Mouse (Mus musculus): ENCODE results near the gene Lcor. TPM values are rescaled to one million over a fixed set of nuclear protein-coding genes. Genes with fewer than 3 reads are reported as not detected.

Lcor gene
- total RNA-seq, 1 experiment, result 10.2 TPM

DNA sequence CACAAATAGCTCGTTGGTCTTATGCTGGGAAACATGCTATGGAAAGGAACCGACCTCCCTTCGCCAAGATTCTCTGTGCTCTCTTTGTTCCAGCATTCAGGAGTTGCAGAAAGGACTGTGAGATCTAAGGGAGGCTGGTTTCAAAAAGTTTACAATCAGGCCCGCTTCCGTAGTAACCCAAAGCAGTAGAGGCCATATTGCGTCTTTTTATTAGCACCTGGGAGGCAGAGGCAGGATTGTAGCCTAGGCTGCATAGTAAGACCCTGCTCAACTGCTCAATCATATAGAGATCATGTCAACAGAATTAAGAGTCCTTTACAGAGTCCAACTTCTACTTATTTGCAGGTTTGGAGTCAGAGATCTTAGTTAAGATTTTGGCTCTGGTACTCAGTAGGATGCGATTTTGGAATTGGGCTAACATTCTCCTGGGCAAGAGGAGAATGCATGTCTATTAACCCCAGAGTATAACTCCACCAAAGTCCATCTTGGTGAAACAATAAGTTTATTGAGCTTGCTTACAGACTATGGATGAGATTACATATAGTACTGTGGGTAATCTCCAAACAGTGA is 8.8 kb upstream of the Lcor start:
- Histone ChIP-seq H3K36me3 (ENCODE audit: control insufficient read depth, insufficient read depth, low read length, poor library complexity, severe bottlenecking) (no peaks in the 10 kb centered on the region), H3K4me3 (ENCODE audit: insufficient read depth in 1 of 2, low read depth in 1 of 2, low read length in 2 of 2, poor library complexity in 1 of 2, severe bottlenecking in 1 of 2) (no peak overlapping the region), H3K4me1 (ENCODE audit: control insufficient read depth in 2 of 2, insufficient read depth in 2 of 2, low read length in 2 of 2, poor library complexity in 1 of 2) (peaks cover 15 to 18% of the 10 kb centered on the region in 2 experiments; a peak in 3 of 4 replicates), H3K9ac (ENCODE audit: insufficient read depth, low read depth, low read length, poor library complexity, severe bottlenecking) (no peak overlapping the region), H3K9me3 (ENCODE audit: control insufficient read depth, insufficient read depth, low read depth, low read length) (no peaks in the 10 kb centered on the region), H3K27ac (ENCODE audit: insufficient read depth, low read depth, low read length, poor library complexity, severe bottlenecking) (no peak overlapping the region)
- in situ Hi-C loops (cut with MboI; ENCODE audit: low sequenced_read_pairs in 2 of 2, unreplicated experiment in 2 of 2), result no loop called here
- TF ChIP-seq ZC3H11A (IDR thresholded peaks at IDR 0.05; ENCODE audit: borderline replicate concordance, low read depth, low read length) (no peak), MAFK (IDR thresholded peaks at IDR 0.05; ENCODE audit: insufficient read depth, low read depth, low read length) (no peak), HCFC1 (IDR thresholded peaks at IDR 0.05; ENCODE audit: borderline replicate concordance, insufficient read depth, low read length) (no peak), ZNF384 (IDR thresholded peaks at IDR 0.05; ENCODE audit: low read depth, low read length) (no peak)
- DNase-seq (ENCODE audit: low read depth, low spot score), result no peak

DNA sequence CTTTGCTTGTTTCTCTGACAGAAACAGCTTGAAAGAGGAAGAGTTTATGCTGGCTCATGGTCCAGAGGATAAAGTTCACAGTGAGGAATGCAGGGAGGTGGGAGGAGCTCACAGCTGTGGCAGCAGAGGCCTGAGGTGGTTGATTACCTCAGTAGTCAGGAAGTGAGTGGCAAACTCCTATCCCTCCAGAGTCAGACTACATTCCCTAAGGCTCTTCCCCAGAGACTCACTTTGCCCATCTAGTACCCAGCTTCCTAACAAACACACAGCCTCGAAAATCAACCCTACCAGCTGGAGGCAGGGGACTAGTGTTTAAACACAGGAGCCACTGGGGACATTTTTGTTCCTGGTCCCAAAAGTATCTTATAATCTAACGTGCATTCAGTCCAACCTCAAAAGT is 7.5 kb upstream of the Lcor start:
- H3K4me1 ChIP-seq (ENCODE audit: control insufficient read depth in 2 of 2, insufficient read depth in 2 of 2, low read length in 2 of 2, poor library complexity in 1 of 2), result peaks cover 15 to 25% of the 10 kb centered on the region in 2 experiments; a peak in 3 of 4 replicates
- no peak overlapping the region for H3K9ac ChIP-seq (ENCODE audit: insufficient read depth, low read depth, low read length, poor library complexity, severe bottlenecking)
- DNase-seq (ENCODE audit: low read depth, low spot score), result no peak
- no peak overlapping the region for H3K4me3 ChIP-seq (ENCODE audit: insufficient read depth in 1 of 2, low read depth in 1 of 2, low read length in 2 of 2, poor library complexity in 1 of 2, severe bottlenecking in 1 of 2)
- no peaks in the 10 kb centered on the region for H3K9me3 ChIP-seq (ENCODE audit: control insufficient read depth, insufficient read depth, low read depth, low read length)
- peak overlapping the region; percentile 34; the same call in 1 of the 2 replicates for H3K27ac ChIP-seq (ENCODE audit: insufficient read depth, low read depth, low read length, poor library complexity, severe bottlenecking)
- TF ChIP-seq ZC3H11A (IDR thresholded peaks at IDR 0.05; ENCODE audit: borderline replicate concordance, low read depth, low read length) (no peak), MAFK (IDR thresholded peaks at IDR 0.05; ENCODE audit: insufficient read depth, low read depth, low read length) (0 out of 2 replicates have a peak, but pooled peaks have one; percentile 8)
- H3K36me3 ChIP-seq (ENCODE audit: control insufficient read depth, insufficient read depth, low read length, poor library complexity, severe bottlenecking), result no peaks in the 10 kb centered on the region
- in situ Hi-C loops (cut with MboI; ENCODE audit: low sequenced_read_pairs in 2 of 2, unreplicated experiment in 2 of 2), result no loop called here

DNA sequence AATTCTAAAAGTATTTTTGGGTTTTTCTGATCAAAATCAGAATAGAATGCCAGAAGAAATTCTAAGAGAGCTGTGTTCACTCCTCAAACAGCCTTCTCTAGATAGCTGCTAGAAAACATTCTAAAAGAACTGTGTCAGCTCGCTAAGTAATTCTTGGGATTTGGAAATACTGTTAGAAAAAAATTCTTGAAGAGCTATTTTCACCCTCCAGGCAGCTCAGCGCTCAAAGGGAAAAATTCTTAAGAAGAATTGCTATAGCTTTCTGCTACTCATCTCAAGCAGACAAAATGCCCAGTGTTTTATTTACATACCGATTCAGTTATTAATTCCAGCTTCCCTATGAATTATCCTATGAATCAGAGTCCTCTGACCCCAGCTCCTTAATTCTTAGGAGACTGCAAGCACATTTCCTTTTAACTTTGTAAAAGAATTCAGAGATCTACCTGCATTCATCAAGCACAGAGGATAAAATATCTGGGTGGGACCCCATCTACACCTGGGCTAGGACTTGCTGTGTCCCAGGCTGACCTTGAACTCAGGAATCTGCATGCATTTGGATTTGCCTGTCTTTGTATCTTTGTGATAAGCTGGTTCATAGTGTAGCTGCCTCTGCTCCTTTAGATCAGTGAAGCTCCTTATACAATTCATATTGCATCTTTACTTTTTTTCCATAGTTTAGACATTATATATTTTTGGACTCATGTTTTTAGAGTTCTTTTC is 5.7 kb upstream of the Lcor start:
- Histone ChIP-seq H3K9ac (ENCODE audit: insufficient read depth, low read depth, low read length, poor library complexity, severe bottlenecking) (no peak overlapping the region), H3K4me3 (ENCODE audit: insufficient read depth in 1 of 2, low read depth in 1 of 2, low read length in 2 of 2, poor library complexity in 1 of 2, severe bottlenecking in 1 of 2) (no peak overlapping the region), H3K36me3 (ENCODE audit: control insufficient read depth, insufficient read depth, low read length, poor library complexity, severe bottlenecking) (no peaks in the 10 kb centered on the region), H3K4me1 (ENCODE audit: control insufficient read depth in 2 of 2, insufficient read depth in 2 of 2, low read length in 2 of 2, poor library complexity in 1 of 2) (peaks cover 15 to 29% of the 10 kb centered on the region in 2 experiments; a peak in 3 of 4 replicates), H3K9me3 (ENCODE audit: control insufficient read depth, insufficient read depth, low read depth, low read length) (no peaks in the 10 kb centered on the region), H3K27ac (ENCODE audit: insufficient read depth, low read depth, low read length, poor library complexity, severe bottlenecking) (peak overlapping the region; percentile 58; the same call in 1 of the 2 replicates)
- DNase-seq (ENCODE audit: low read depth, low spot score), result no peak
- TF ChIP-seq HCFC1 (IDR thresholded peaks at IDR 0.05; ENCODE audit: borderline replicate concordance, insufficient read depth, low read length) (no peak), CHD2 (IDR thresholded peaks at IDR 0.05; ENCODE audit: low read depth, low read length) (0 out of 2 replicates have a peak, but pooled peaks have one; percentile 35)
- in situ Hi-C loops (cut with MboI; ENCODE audit: low sequenced_read_pairs in 2 of 2, unreplicated experiment in 2 of 2), result no loop called here

DNA sequence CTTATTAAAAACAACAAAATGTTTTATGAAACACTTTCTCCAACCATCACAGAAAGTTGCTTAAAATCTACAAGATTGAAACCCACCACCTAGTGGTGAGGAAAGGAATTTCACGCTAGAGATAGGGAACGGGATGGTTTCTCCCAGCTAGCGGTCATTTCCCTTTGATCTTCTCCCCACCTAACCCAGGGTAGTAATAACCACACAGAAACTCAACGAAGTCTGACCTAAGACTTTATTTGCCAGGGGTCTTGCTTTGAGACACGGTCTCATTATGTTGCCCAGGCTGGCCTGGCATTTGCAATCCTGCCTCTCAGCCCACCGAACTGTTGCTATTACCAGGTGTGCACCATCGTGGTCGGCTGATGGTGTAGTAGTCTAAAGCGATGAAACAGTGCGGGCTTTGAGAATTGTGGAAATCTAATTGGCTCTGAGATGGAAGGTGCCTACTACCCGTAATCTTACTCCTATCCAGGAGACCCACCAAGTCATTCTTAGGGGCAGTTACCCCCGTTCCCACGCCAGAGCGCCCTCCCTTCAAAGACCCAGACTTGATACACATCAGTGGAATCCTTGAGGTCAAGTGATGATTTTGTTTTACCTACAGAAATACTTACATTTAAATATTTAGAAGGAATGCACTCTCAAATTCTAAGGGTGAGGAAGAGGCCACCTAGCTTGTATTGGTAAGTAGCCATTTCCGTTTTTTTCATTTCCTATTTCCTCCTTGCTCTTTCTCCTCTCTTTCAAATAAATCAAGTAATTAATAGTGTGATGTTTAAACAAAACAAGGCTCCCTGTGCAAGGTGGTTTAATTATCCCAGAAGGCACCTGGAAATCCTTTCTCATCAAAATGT is 1.2 kb upstream of the Lcor start:
- Histone ChIP-seq H3K4me3 (ENCODE audit: insufficient read depth in 1 of 2, low read depth in 1 of 2, low read length in 2 of 2, poor library complexity in 1 of 2, severe bottlenecking in 1 of 2) (peak overlapping the region in 1 of 2 experiments; percentile 63; a peak in 2 of 4 replicates), H3K27ac (ENCODE audit: insufficient read depth, low read depth, low read length, poor library complexity, severe bottlenecking) (no peak overlapping the region; the same call in 1 of the 2 replicates), H3K9me3 (ENCODE audit: control insufficient read depth, insufficient read depth, low read depth, low read length) (no peaks in the 10 kb centered on the region), H3K36me3 (ENCODE audit: control insufficient read depth, insufficient read depth, low read length, poor library complexity, severe bottlenecking) (no peaks in the 10 kb centered on the region), H3K4me1 (ENCODE audit: control insufficient read depth in 2 of 2, insufficient read depth in 2 of 2, low read length in 2 of 2, poor library complexity in 1 of 2) (peaks cover 10 to 22% of the 10 kb centered on the region in 2 experiments), H3K9ac (ENCODE audit: insufficient read depth, low read depth, low read length, poor library complexity, severe bottlenecking) (peak overlapping the region; percentile 9; the same call in 1 of the 2 replicates)
- no peak for TF ChIP-seq MAFK (IDR thresholded peaks at IDR 0.05; ENCODE audit: insufficient read depth, low read depth, low read length)
- TF ChIP-seq ZC3H11A (IDR thresholded peaks at IDR 0.05; ENCODE audit: borderline replicate concordance, low read depth, low read length), result no peak
- no peak for TF ChIP-seq ZNF384 (IDR thresholded peaks at IDR 0.05; ENCODE audit: low read depth, low read length)
- no peak for TF ChIP-seq CHD2 (IDR thresholded peaks at IDR 0.05; ENCODE audit: low read depth, low read length)
- no peak for TF ChIP-seq HCFC1 (IDR thresholded peaks at IDR 0.05; ENCODE audit: borderline replicate concordance, insufficient read depth, low read length)
- peak; percentile 66 for DNase-seq (ENCODE audit: low read depth, low spot score)
- in situ Hi-C loops (cut with MboI; ENCODE audit: low sequenced_read_pairs in 2 of 2, unreplicated experiment in 2 of 2), result no loop called here
